Comparison of ENCODE assay signal across 12 mouse cellular contexts in genomic region chr5:132621751-132622150, GRCm38 (mm10).
"Had no signal": no experiment of that assay in that cellular context is flagged by ENCODE, and none has a peak within 500 bp of the region (broad histone marks: within the 10 kb centered on the region; RNA-seq: fewer than 3 reads in every experiment).

No protein-coding gene starts in this region.

- ATAC-seq: lung, postnatal 0 days; midbrain, embryonic 16.5 days had no signal

- DNase-seq: kidney, adult 9 months; kidney, postnatal 10 days; lung, adult 2 months; lung, postnatal 36 days; right cerebral cortex, adult 18-20 months; right cerebral cortex, postnatal 25 days; thymus, postnatal 4 days had no signal

- H3K27ac ChIP-seq: limb, embryonic 10.5 days; liver, embryonic 15.5 days had no signal

- H3K4me2 ChIP-seq: liver, embryonic 11.5 days; liver, embryonic 15.5 days had no signal

- H3K4me3 ChIP-seq: limb, embryonic 10.5 days; liver, embryonic 15.5 days had no signal

- H3K9ac ChIP-seq: liver, embryonic 15.5 days had no signal

- H3K36me3 ChIP-seq: limb, embryonic 10.5 days; liver, embryonic 15.5 days had no signal

- H3K4me1 ChIP-seq: liver, embryonic 15.5 days had no signal

- H3K9me3 ChIP-seq: limb, embryonic 10.5 days; liver, embryonic 15.5 days had no signal

- H3K27me3 ChIP-seq: liver, embryonic 15.5 days had no signal
